Mouse (Mus musculus): ENCODE results near the gene Pacsin2. TPM values are rescaled to one million over a fixed set of nuclear protein-coding genes. Genes with fewer than 3 reads are reported as not detected.
A peak's percentile ranks its signal among the peaks of the same experiment; 100 is the strongest.
"Not testable (repeated sequence)": the region's sequence is repeated elsewhere in the genome, so short reads cannot be mapped to it uniquely, and the experiment has no call there.

Gene Pacsin2
- polyA plus RNA-seq, 1 experiment: 71.5 TPM

DNA sequence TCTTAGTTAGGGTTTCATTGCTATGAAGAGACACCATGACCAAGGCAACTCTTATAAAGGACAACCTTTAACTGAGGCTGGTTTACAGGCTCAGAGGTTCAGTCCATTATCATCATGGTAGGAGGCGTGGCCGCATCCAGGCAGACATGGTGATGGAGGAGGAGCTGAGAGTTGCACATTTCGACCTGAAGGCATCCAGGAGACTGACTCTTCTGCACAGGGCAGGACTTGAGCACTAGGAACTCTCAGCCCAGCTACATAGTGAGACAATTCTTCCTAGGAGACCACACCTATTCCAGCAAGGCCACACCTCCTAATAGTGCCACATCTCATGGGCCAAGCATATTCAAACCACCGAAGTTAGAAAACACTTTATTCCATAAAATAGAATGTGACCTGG, 15.4 kb upstream of the Pacsin2 start:
- DNase-seq (ENCODE audit: low spot score): no peak

DNA sequence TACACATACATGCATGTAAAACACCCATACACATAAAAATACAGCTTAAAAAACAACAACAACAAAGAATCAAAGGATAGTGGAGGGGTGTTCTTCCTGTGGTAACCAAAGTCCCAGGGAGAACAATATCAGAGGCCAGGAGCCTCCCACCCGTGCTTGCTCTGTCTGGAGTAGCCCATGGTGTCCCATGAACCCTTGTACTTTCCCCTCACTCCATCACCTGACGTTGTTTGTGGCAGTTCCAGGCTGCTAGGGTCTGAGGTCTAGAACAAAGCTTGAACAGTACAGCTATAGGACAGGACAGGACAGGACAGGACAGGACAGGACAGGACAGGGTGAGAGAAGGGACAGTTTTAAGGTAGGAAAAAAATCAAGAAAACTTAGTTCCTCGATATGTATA, 13.7 kb upstream of the Pacsin2 start:
- no peak for DNase-seq (ENCODE audit: low spot score)

DNA sequence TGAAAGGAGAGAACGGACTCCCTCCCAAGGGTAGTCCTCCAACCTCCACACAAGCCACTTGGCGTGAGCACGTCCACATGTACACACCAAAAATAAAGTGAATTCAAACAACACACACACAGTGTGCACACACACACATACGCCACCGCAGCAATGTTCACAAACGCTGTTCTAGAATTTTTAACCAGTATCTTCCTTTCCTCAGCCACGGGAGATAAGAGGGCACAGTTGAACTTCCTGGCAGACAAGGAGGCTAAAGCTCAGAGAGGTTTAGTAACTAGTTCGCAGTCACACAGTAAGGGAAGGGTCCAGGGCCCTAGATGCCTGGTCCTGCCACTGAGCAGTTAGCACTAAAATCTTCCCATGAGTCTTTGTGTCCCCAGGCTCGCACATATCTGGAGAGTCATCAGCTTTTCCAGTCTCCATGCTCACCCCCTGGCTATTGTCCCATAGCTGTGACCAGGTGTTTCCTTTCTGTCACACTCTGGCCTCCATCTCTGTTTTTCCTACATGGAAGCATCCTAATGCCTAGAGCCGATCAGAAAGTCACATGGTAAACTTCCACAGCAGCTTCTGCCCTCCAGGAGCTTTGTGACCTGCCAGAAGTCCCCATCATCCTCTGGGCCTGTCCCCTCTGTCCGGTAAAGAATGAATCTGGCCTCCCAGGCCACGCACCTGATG, 12.3 kb upstream of the Pacsin2 start:
- DNase-seq (ENCODE audit: low spot score): no peak

DNA sequence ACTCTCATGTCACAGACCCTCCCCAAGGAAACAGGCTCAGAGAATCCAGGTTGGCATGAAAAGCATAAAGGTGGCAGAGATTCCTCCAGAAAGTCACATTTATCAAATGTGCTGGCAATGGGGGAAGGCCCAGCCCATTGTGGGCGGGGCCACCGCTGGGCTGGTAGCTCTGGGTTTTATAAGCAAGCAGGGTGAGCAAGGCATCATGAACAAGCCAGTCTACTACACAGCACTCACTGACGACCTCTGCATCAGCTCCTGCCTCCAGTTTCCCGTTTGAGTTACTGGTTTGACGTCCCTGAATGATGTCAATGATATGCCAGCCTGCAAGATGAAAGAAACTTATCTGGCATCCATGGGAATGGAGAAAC, 10.0 kb upstream of the Pacsin2 start:
- DNase-seq (ENCODE audit: low spot score): no peak

DNA sequence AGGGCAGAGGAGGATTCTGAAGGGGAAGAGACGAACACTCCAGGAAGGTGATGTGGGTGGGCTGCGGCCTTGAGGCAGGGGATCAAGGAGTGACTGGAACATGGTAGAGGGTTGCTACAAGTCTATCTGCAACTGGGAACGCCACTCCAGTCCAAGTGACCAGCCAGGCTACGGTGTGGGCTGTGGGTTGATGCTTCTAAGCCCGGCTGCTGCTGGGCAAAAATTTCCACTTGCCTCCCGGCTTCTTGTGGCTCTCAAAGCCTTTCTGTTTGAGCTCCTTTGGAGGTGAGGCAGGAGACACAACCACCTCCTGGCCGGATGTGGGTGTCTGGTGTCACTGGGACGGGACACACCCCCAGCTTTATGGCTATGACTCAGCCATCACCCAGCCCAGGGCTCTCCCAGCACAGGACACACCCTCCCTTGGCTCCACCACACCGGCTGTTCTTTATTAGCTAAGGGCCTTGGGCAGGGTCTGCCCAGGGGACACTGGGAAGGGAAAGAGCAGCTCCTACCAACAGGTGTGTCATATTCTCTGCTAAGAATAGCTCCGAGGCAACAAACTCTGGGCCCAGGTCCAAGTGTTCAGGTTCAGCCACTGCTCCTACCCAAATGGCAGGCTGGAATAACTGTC, 9.5 kb upstream of the Pacsin2 start:
- DNase-seq (ENCODE audit: low spot score): peak; percentile 51

DNA sequence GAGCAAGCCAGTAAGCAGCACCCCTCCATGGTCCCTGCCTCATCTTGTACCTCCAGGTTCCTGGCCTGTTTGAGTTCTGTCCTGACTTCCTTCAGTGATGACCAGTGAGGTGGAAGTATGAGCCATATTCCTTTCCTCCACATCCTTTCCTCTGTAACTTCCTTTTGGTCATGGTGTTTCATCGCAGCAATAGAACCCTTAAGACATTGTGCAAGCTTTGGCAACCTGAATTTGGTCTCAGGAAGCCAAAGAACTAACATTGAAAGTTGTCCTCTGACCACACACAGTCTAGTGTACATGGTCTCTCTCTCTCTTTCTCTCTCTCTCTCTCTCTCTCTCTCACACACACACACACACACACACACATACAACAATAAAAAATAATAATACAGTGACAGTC, 8.8 kb upstream of the Pacsin2 start:
- no peak for DNase-seq (ENCODE audit: low spot score)

DNA sequence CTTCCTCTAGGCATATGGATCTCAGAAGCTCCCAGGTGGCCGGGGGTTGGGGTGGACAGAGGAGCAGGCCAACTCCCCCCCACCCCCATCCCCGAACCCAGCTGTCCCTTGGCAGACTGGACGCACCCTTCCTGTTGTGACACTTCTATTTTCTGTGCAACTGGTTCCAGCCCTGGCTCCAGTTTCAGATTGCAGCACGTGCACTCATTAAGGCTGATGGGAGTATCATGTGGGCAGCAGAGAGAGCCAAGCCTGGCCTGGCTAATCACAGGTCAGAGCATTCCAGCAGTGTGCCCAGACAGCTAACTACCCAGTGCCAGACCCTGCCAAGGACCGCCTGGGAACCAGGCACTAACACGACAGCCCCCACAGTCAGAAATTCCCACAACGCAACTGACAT, 7.1 kb upstream of the Pacsin2 start:
- no peak for DNase-seq (ENCODE audit: low spot score)

DNA sequence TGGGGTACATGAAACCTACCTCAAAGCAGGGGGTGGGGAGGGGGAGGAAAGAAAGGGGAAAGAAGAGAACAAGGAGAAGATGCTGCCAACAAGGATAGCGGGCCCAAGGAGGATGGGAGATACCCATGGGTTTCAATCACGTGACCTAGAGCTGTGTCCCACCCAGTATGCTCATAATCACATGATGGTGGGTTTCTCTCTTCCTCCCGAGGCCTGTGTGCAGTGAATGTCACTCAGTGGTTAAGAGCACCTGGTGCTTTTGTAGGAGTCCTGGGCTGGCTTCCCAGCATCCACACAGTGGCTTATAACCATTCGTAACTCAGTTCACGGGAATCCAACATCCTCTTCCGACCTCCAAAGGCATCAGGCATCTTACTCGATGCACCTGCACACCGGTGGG, 6.0 kb upstream of the Pacsin2 start:
- DNase-seq (ENCODE audit: low spot score): no peak

DNA sequence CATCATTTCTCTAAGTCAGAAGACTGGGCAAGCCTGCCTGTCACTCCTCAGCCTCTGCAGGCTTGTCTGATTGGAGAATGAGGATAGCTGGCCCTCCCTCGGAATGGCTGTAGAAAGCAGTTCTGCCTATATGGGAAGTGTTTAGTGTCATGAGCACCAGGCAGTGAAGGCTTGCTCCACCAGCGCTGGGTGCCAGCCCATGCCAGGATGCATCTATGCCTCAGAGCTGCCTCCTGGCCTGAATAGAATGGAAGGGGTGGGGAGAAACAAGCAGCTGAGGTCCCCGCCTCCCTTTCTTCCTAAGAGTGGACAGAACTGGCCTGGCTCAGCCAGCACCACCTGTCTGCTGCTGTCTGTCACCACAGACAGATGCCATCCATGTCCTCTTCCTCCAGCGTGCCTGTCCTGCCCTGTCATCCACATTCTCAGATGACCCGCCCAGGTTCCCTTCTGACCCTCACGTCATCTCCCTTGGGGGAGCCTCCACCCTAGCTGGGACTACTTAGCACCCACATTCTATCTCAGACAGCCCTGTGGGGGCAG, 4.9 kb upstream of the Pacsin2 start:
- no peak for DNase-seq (ENCODE audit: low spot score)

DNA sequence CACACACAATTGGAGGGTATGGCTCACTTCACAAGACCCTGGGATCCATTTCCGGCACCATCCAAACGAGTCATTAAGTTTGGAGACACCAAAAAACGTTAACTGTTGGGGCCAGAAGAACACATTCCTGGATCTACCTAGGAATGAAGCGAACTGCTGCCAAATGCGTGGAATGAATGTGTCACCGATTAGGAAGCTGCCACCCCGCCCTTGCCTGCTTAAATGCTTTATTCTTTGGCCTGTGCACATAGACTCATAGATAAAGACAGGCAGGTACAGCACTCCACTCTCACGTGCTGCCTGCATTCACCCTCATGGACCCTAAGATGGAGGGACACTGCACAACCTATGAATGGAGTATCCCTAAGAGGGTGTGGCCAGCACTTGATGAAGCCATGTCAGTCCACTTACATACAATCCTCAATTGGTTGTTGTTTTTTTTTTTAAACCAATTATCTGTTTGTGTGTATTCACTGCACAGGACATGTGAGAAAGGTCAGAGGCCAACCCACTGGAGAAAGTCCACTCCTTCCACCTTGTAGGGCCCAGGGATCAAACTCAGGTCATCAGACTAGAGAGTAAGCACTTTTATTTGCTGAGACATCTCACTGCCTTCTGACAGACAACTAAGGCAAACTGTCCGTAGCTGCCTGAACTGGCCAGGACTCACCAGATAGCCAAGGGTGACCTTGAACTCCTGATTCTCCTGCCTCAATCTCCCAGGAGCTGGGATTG, 3.0 kb upstream of the Pacsin2 start:
- no peak for DNase-seq (ENCODE audit: low spot score)

DNA sequence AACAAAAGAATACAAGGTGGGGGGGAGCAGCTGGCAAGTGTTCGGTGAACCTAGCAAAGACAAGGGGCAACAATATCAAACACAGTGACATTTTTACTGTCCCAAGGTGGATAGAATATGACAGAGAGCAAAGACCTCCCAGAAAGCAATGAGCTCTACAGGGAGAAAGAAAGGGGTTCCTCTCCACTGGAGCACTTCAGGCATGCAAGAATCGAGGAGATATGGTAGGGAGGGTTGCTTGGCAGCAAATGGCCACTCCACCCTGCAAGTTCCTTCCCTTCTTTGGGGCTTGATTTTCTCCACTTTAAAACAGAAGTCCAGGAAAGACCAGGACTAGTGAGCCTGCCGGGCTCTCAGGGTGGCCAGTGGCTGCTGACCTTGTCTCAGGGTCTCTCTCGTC, 1.9 kb upstream of the Pacsin2 start:
- DNase-seq (ENCODE audit: low spot score): no peak

DNA sequence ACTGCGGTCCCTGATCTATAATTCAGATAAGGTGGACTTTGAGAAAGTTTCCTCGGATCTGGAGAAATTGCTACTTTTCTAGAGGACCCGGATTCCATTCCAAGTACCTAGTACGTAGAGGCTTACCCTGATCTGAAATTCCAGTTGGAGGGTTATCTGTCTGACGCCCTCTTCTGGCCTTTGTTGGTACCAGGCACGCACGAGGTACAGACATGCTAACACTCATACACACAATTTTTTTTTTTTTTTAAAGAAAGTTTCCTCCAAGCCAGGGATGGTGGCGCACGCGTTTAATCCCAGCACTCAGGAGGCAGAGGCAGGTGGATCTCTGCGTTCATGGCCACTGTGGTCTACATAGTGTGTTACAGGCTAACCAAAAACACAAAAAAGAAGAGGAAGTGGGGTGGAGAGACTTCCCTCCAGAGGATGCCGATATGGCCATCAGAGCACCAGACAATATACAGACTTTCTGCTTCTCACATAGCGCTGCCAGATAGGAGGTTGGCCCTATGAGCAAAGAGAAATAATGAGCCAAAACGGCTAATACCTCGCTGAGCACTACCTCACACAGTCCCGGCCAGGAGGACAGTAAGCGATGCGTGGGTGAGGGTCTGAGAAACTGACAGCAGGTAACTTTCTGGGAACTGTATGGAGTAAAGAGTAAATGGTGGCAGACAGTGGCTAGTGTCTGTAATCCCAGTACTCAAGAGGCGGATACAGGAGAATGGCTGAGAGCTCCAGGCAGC, 672 bp upstream of the Pacsin2 start:
- no peak for DNase-seq (ENCODE audit: low spot score)

DNA sequence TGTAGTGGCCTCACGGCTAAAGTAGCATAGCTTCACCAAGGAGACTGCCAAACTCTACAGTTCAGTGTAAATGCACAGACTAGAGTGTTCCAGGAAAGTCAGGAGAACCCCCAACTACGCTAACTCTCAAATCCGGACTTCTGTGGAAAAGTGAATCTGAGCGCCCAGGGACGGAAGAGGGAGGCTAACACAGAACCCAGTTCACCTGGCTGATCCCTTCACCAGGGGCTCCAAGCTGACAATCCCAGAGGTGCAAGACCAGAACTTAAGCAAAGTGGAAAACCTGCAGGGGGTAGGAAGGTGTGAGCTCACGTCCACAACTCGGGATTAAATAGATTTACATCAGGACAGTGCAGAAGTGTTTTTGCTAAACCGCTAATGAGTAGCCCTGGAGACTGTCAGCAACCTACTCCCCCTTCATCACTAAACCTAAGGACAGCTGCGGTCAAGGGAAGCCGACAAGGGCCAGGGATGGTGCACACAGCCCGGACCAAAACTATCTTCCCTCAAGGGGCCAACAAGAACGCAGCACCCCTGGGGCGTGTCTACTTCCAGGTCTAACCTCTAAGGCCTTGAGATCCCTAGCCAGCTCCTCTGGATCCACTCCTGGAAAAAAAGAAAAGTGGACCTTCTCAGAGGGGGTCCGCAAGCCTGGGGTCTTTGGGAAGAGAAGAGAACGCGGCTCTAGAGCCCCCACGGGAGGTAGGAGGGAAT, 880 bp downstream of the Pacsin2 start:
- DNase-seq (ENCODE audit: low spot score): no peak

DNA sequence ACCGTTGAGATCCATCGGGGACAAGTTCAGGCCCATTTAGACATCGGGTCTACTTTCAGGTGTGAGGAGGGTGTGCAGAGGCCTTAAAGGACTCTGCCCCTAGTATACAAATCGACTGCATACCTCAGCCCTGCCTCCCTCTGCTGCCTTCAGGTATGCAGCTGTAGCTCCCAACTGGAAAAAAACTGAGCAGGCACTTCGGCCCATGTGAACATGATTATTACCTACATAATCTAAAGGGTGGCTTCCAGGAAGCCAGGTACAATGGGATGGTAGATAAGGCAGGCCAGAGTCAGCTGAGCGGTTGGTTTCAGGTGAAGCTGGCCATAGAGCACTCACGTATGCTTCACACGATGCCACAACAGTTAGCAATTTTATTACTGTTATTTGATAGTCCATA, 2.1 kb downstream of the Pacsin2 start:
- not testable (repeated sequence) for DNase-seq (ENCODE audit: low spot score)

DNA sequence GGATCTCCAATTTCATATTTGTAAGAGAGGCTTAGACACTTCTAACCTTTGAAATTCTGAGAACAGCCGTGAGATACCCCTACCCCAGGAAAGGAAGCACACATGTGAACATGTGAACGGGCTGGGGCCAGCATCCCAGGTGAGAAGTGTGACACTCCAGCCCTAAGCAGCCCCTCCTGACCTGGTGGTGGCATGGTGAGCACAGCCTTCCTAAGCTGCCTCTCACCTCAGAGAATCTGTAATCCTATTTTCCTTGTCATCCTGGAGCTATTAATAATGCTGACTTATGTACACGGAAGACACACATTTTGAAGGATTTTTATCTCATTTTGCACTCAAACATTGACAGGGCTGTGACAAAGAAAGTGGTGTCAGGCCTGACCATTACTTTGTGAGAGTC, 3.5 kb downstream of the Pacsin2 start:
- DNase-seq (ENCODE audit: low spot score): no peak

DNA sequence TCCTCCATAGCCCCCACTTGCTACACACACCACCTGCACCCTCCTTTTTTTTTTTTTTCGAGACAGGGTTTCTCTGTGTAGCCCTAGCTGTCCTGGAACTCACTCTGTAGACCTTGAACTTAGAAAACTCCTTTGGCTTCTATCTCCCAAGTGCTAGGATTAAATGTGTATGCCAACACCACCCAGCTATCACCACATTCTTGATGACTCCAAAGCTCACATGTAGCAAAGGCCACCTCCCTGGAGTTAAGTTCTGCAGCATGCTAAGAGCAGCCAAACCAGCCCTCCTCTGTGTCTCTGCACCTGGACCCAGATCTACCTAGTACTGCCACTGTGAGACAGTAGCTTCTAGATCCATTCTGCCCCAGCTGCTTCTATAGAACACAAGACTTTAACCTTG, 6.9 kb downstream of the Pacsin2 start:
- DNase-seq (ENCODE audit: low spot score): no peak

DNA sequence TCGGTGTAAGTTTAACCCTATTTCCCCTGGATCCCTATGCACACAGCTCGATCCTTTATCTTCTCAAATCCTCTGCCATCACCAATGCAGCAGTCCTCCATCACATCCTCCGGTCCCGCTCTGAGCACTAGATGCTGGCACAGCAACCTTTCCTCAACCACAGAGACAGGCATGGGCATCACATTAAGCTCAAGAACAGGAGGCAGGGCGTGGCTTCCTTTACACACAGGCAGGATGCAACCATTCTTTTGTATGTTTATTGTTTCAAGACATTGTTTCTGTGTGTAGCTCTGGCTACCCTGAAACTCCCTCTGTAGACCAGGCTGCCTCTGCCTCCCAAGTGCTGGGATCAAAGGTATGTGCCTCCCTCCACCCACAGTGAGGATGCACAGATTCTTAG, 8.8 kb downstream of the Pacsin2 start:
- no peak for DNase-seq (ENCODE audit: low spot score)

DNA sequence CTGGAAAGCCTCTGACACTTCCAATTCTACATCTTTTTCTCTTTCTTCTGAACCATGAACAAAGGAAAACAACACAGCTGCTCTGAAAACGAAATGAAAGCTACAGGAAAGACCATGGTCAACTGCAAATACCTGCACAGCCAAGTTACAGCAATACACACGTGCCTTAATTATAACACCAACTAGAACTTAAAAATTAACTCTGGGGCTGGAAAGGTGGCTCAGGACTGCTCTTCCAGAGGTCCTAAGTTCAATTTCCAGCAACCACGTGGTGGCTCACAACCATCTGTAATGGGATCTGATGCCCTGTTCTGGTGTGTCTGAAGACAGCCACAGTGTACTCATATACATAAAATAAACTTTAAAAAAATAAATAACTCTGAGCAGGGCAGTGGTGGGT, 9.4 kb downstream of the Pacsin2 start:
- no peak for DNase-seq (ENCODE audit: low spot score)

DNA sequence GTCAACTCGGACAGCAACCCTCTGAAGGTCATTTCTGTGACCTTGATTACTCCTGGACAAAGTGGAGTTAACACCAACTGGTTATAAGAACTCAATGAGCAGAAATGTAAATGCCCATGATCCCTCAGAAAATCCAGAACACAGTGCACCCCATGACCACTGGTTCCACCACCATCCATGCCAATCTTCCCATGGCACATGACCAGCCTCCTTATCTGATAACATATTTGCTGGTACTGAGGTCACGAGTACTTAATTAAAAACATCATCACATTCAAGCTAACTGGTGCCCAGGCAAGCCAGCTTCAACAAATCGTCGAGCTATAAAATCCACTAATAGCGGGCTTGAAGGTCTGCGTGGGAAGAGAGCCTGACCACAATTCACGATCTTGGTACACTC, 10.0 kb downstream of the Pacsin2 start:
- DNase-seq (ENCODE audit: low spot score): no peak

DNA sequence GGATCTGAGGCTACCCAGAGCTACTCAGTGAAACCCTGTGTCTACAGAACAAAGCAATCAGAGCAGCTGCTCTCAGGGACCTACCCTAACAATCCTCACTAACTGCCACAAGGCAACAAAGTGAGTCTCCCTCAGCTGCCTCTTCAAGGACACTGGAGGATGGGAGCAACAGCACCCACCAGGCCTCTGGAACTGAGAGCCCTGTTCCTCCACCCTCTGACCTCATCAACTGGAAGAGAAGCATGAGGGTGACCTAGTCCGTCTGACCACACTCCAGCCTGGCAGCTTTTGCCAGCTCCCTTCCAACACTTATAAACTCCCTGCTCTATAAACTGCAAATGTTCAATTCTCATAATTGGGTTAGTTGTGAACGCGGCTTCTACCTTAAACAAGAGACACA, 10.5 kb downstream of the Pacsin2 start:
- DNase-seq (ENCODE audit: low spot score): no peak

DNA sequence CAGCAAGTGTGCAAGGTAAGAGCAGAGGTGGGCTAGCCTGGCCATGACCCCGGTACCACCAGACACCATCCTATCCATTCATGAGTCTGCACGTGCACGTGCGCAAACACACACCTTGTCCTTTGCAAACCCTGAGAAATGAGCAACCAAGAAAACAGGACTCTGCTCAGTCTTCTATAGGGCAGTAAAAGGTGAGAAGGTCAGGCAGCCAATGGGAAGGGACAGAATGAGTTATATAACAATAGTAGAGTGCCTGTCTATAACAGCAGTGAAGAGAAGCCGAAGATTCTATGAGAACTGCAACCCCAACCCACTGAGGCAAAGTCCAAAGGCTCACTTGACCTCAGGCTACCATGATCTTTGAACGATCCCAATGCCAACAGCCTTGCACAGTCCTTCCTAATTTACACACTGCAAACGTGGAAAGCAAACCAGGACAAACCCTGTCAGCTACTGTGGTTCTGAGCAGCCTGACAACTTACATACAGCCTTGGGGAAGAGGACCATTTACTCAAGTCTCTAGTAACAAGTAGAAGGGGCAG, 12.1 kb downstream of the Pacsin2 start:
- no peak for DNase-seq (ENCODE audit: low spot score)
